Mouse (Mus musculus): ENCODE data around the gene Cngb1. TPM values are rescaled to one million over a fixed set of nuclear protein-coding genes. Genes with fewer than 3 reads are reported as not detected.
A peak's percentile ranks its signal among the peaks of the same experiment; 100 is the strongest.

The Cngb1 gene
- total RNA-seq, 2 experiments from 2014 or later: 0.08 to 0.66 TPM

GRCm38 (mm10) chr8:95336363-95336762, 30.0 kb upstream of the Cngb1 start:
- Histone ChIP-seq H3K4me3 (no peak overlapping the region), H3K27ac (no peak overlapping the region)
- DNase-seq: no peak
- no peak for TF ChIP-seq CTCF (IDR thresholded peaks at IDR 0.05)
- intact Hi-C loops (cut with DNase I): loop anchor here (10.0 kb wide), 1 partner anchor 298 kb away; the partner anchor contains the start of gene Gins3

- Histone ChIP-seq H3K4me3 (no peak overlapping the region), H3K27ac (no peak overlapping the region)
- intact Hi-C loops (cut with DNase I): loop anchor here (10.0 kb wide), 1 partner anchor 299 kb away; the partner anchor contains the start of gene Gins3
- no peak for TF ChIP-seq CTCF (IDR thresholded peaks at IDR 0.05)
- no peak for DNase-seq
These were observed 29.3 kb upstream of the Cngb1 start for GRCm38 (mm10) chr8:95335706-95336105.

GRCm38 (mm10) chr8:95332437-95333199, 26.2 kb upstream of the Cngb1 start:
- H3K4me3 ChIP-seq: peak overlapping the region; percentile 97
- no peak for DNase-seq
- H3K27ac ChIP-seq: peak overlapping the region; percentile 98
- intact Hi-C loops (cut with DNase I): loop anchor here (5.0 to 10.0 kb wide), 3 partner anchors 100 to 302 kb away; partner anchors contain the start of genes Cfap20, Gins3 and Katnb1
- TF ChIP-seq CTCF (IDR thresholded peaks at IDR 0.05): no peak

- peak; percentile 96 for DNase-seq
- intact Hi-C loops (cut with DNase I): loop anchor here (1.0 to 10.0 kb wide), 4 partner anchors 77 to 303 kb away; partner anchors contain the start of genes Cfap20, Gins3 and Katnb1
- Histone ChIP-seq H3K27ac (peak within 1 kb of the TSS; percentile 98), H3K4me3 (peak within 1 kb of the TSS; percentile 97)
- peak; percentile 88 for TF ChIP-seq CTCF (IDR thresholded peaks at IDR 0.05)
These were observed 25.5 kb upstream of the Cngb1 start, which contains the start of the genes Zfp319 and Usb1 for GRCm38 (mm10) chr8:95331720-95332436. Gene Zfp319 (minus strand): TSS chr8:95331950. Gene Usb1 (plus strand): TSS chr8:95332284.

- DNase-seq: no peak
- H3K4me3 ChIP-seq: peak overlapping the region; percentile 97
- no peak for TF ChIP-seq CTCF (IDR thresholded peaks at IDR 0.05)
- intact Hi-C loops (cut with DNase I): loop anchor here (1.0 to 10.0 kb wide), 4 partner anchors 76 to 304 kb away; partner anchors contain the start of genes Cfap20, Gins3 and Katnb1
- H3K27ac ChIP-seq: peak overlapping the region; percentile 98
These were observed 24.9 kb upstream of the Cngb1 start for GRCm38 (mm10) chr8:95331156-95331719.

- no peak for DNase-seq
- intact Hi-C loops (cut with DNase I): loop anchor here (5.0 to 10.0 kb wide), 3 partner anchors 102 to 304 kb away; partner anchors contain the start of genes Cfap20, Gins3 and Katnb1
- Histone ChIP-seq H3K4me3 (peak overlapping the region; percentile 97), H3K27ac (peak overlapping the region; percentile 98)
- no peak for TF ChIP-seq CTCF (IDR thresholded peaks at IDR 0.05)
These were observed 24.0 kb upstream of the Cngb1 start for GRCm38 (mm10) chr8:95330367-95330766.

- intact Hi-C loops (cut with DNase I): no loop called here
- H3K4me3 ChIP-seq: no peak overlapping the region
- no peak for DNase-seq
- H3K27ac ChIP-seq: no peak overlapping the region
- TF ChIP-seq CTCF (IDR thresholded peaks at IDR 0.05): no peak
These were observed 21.6 kb upstream of the Cngb1 start for GRCm38 (mm10) chr8:95327866-95328465.

- DNase-seq: no peak
- intact Hi-C loops (cut with DNase I): no loop called here
- H3K27ac ChIP-seq: no peak overlapping the region
- no peak overlapping the region for H3K4me3 ChIP-seq
- TF ChIP-seq CTCF (IDR thresholded peaks at IDR 0.05): no peak
These were observed 20.4 kb upstream of the Cngb1 start for GRCm38 (mm10) chr8:95326822-95327221.

GRCm38 (mm10) chr8:95324646-95325045, 18.3 kb upstream of the Cngb1 start:
- TF ChIP-seq CTCF (IDR thresholded peaks at IDR 0.05): no peak
- intact Hi-C loops (cut with DNase I): no loop called here
- H3K4me3 ChIP-seq: no peak overlapping the region
- H3K27ac ChIP-seq: no peak overlapping the region; the same call in 1 of the 2 replicates
- DNase-seq: no peak

- DNase-seq: no peak
- H3K4me3 ChIP-seq: no peak overlapping the region
- no peak for TF ChIP-seq CTCF (IDR thresholded peaks at IDR 0.05)
- intact Hi-C loops (cut with DNase I): no loop called here
- H3K27ac ChIP-seq: no peak overlapping the region
These were observed 16.8 kb upstream of the Cngb1 start for GRCm38 (mm10) chr8:95323201-95323600.

- Histone ChIP-seq H3K4me3 (peak overlapping the region; percentile 69), H3K27ac (no peak overlapping the region)
- DNase-seq: peak; percentile 61
- intact Hi-C loops (cut with DNase I): no loop called here
- TF ChIP-seq CTCF (IDR thresholded peaks at IDR 0.05): peak; percentile 39; the same call in 1 of the 2 replicates
These were observed 14.1 kb upstream of the Cngb1 start for GRCm38 (mm10) chr8:95320224-95321139.
